Mouse (Mus musculus) embryonic fibroblast, embryonic 13.5 days (primary cell): ENCODE results near the gene Cd320. TPM values are rescaled to one million over a fixed set of nuclear protein-coding genes. Genes with fewer than 3 reads are reported as not detected.
A peak's percentile ranks its signal among the peaks of the same experiment; 100 is the strongest.

ENCODE experiments used
- H3K27ac ChIP-seq: 2 replicates; pipeline ENCODE4 v1.5.1; 2012; ENCODE audit warnings: low read length, control low read depth, inconsistent platforms; ENCODE audit not compliant: insufficient read depth
- H3K4me1 ChIP-seq: 2 replicates; pipeline ENCODE4 v1.6.1; 2011; ENCODE audit warnings: low read length; ENCODE audit not compliant: control insufficient read depth, insufficient read depth
- H3K4me3 ChIP-seq: 2 replicates; pipeline ENCODE4 v1.5.1; 2011; ENCODE audit warnings: mild to moderate bottlenecking, control low read depth, low read length; ENCODE audit not compliant: insufficient read depth
- CTCF ChIP-seq: IDR thresholded peaks from 2 replicates; pipeline ENCODE4 v1.5.1; 2011; ENCODE audit warnings: mild to moderate bottlenecking, control low read depth, low read length, moderate library complexity, borderline replicate concordance; ENCODE audit not compliant: insufficient read depth
- POLR2A ChIP-seq: IDR thresholded peaks from 2 replicates; pipeline ENCODE4 v1.6.1; 2011; ENCODE audit warnings: low read depth, mild to moderate bottlenecking, control low read depth, low read length, moderate library complexity
- polyA plus RNA-seq: library from polyadenylated mRNA; stranded (reverse); fragments of >200 nt; gene quantifications from 2 replicates; pipeline ENCODE4 v1.2.4, GENCODE M21; 2011; ENCODE audit warnings: low read depth; ENCODE audit not compliant: missing spikeins, insufficient read length

Cd320 gene
- polyA plus RNA-seq, result 15.8 and 20.3 TPM in 2 replicates

- Histone ChIP-seq H3K4me1 (peaks cover 3% of the 10 kb centered on the region; the same call in 1 of the 2 replicates), H3K27ac (no peak within 1 kb of the TSS), H3K4me3 (peak within 1 kb of the TSS; percentile 65)
- TF ChIP-seq CTCF (no peak), POLR2A (peak; percentile 74)
These were observed at the start of gene Cd320 for GRCm38 (mm10) chr17:33842966-33843795. Gene Cd320 (plus strand): TSS chr17:33843091.

DNA sequence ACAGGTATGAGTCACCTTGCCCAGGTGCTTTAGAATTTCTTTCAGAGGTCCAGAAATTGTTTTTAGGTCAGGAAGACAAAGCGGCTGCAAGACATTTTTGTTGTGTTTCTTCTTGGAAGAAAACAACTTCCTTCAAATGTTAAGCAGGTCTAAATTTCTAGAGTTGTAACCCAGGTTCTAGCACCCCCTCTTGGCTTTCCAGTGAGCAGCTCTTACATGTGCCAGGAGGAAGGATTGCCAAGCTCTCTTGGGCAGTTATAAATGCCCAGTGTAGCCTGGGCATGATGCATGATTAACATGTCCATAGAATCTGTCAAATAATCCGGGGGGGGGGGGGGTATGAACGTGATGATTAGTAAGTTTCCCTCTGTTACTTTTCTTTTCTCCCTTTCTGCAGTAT is 44.6 kb upstream of the Cd320 start:
- no peaks in the 10 kb centered on the region for H3K4me1 ChIP-seq
- TF ChIP-seq POLR2A, result no peak
- TF ChIP-seq CTCF, result no peak
- H3K27ac ChIP-seq, result no peak overlapping the region
- no peak overlapping the region for H3K4me3 ChIP-seq

DNA sequence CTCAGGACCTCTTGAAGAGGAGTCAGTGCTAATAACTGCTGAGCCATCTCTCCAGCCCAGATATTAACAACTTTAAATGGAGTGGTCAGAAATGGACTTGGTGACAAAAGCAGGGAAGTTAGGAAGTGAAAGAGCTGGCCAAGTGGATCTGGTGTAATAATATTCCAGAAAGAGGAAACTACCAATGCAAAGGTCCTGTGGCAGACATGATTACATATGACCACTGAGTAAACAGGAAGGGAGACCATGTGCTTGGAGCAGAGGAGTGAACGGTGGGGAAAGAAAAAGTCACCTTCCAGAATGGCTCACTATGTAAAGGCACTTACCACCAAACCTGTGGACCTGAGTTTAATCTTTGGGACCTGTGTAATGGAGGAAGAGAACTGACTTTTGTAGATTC is 43.6 kb upstream of the Cd320 start:
- no peaks in the 10 kb centered on the region for H3K4me1 ChIP-seq
- H3K4me3 ChIP-seq, result no peak overlapping the region
- H3K27ac ChIP-seq, result no peak overlapping the region
- TF ChIP-seq CTCF, result no peak
- no peak for TF ChIP-seq POLR2A

DNA sequence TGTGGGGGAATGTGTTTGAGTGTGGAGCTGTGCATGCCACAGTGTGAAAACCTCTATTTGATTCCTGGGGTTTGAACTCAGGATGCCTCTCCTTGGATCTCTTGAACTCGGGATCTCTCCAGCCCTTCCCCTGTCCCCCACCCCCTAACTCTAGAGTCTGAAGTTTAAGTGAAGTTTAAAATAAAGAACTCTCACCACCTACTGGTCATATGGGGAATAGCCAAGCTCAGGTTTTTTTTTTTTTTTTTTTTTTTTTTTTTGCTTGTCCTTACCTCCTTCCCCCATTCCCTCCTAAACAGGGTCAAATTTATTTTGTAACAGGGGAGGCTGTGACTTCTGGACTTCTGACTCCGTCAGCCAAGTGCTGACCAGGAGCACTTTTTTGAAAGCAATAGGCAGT is 40.7 kb upstream of the Cd320 start:
- no peaks in the 10 kb centered on the region for H3K4me1 ChIP-seq
- no peak for TF ChIP-seq CTCF

GRCm38 (mm10) chr17:33804205-33804604 is 38.7 kb upstream of the Cd320 start:
- TF ChIP-seq CTCF (no peak), POLR2A (no peak)
- no peak overlapping the region for H3K27ac ChIP-seq
- H3K4me1 ChIP-seq, result no peaks in the 10 kb centered on the region
- no peak overlapping the region for H3K4me3 ChIP-seq

More for the DNA sequence above, 40.7 kb upstream of the Cd320 start:
- no peak overlapping the region for H3K27ac ChIP-seq
- no peak overlapping the region for H3K4me3 ChIP-seq

DNA sequence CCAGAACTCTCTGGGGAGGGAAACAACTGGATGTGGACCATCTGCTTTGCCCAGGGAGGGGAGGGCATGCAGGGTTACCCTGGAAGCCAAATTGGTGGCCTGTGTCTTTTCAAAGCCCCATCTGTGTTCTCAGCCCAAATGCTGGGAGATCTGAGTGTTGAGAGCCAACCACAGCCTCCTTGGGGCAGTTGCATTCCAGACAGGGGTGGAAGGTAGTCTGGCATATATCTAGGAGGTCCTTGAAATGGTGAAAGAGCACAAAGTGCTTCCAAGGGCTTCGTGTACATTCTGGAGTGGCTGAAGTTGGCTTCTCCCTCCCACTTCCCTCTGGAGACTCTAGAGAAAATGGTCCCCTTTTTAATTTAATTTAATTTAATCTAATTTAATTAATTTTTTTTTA is 38.1 kb upstream of the Cd320 start:
- no peak for TF ChIP-seq POLR2A
- TF ChIP-seq CTCF, result no peak
- Histone ChIP-seq H3K27ac (no peak overlapping the region), H3K4me1 (no peaks in the 10 kb centered on the region), H3K4me3 (no peak overlapping the region)

DNA sequence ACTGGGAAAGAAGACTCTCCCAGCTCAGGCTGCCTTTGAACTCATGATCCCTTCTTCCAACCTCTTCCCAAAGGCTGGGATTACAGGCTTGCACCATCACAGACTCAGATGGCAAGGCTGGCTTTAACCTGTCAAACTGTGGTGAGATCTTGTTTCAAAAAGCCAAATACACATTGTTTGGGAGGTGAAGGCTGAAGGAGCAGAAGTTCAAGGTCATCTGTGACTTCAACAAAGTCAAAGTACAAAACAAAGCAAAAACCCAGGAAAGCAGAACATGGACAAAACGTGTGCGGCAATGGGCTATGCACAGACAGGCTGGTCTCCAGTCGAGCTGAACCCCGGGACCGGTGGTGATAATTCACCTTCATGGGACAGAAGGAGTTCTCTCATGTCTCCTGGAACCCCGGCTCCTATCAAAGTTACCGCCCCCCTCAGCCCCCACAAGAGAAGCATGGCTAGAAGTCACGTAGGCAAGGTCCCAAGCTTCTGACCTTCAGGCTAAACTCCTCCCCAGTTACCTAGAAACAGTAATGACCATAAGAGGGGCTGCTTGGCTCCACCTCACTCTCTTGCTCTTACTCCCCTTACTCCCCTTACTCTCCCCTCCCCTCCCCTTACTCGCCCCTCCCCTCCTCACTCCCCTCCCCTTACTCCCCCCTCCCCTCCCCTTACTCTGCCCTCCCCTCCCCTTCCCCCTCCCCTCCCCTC is 35.6 kb upstream of the Cd320 start:
- TF ChIP-seq CTCF (no peak), POLR2A (no peak)
- no peak overlapping the region for H3K4me3 ChIP-seq
- H3K4me1 ChIP-seq, result peaks cover 4% of the 10 kb centered on the region; the same call in 1 of the 2 replicates
- H3K27ac ChIP-seq, result no peak overlapping the region

DNA sequence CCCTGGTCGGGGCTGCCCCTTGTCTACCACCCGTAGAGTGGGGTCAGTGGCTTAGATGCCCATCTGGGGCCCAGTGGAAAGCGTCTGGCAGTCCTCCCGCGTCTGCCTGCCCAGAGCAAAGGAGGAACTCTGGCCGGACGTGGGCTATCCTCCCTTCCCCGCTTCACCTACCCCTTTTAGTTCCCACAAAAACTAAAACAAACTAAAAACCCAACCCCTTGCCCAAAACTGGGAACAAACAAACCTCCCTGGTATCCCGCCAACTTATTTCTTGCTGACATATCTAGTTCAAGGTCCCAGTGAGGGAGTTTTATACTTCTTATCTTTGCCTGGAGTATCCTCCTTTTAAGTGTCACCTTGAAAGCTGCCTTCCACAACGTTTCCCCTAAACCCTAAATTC is 34.7 kb upstream of the Cd320 start:
- peaks cover 12% of the 10 kb centered on the region for H3K4me1 ChIP-seq

DNA sequence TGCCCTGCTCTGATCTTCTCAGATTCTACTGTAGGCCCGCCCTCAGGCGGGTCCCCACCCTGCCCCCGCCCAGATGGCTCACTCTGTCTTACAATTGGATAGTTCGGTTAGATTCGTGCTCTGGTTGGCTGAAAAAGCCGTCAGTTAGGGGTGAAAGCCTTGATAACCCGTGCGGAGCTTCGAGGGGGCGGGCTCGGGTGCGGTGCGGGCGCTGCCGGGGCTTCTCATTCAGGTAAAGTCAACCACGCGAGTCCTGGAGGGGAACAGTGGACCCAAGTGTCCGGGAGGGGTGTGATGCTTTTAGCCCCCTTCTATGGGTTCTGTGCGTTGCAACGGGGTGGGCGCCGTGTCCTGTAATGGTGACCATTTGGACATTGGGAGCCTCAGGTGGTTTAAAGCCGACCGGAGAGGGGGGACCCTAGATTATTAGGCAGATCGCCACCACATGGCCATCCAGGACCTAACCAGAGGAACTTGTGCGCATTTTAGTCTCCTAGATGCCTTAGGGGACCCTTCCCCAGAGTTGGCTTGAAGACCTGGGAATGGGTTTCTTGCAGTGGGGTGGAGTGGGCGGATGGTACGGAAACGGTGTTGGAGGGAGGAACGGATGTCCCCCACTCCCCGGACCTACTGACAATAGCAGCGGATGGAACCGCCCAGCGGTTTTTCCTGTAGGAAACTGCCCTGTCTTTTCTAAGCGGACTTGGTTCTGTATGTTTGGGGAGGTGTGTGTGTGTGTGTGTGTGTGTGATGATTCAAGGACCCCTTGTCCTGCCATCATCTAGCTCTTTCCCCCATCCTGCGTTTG is 32.4 kb upstream of the Cd320 start, which contains the start of gene Kank3:
TSS of gene Kank3 (plus strand) at position 186 of the 808 bp plus-strand sequence.
- Histone ChIP-seq H3K4me1 (peaks cover 12% of the 10 kb centered on the region), H3K27ac (no peak within 1 kb of the TSS), H3K4me3 (peak within 1 kb of the TSS; percentile 42)
- TF ChIP-seq CTCF (no peak), POLR2A (no peak)

More for the DNA sequence above, 34.7 kb upstream of the Cd320 start:
- H3K27ac ChIP-seq, result no peak overlapping the region
- no peak overlapping the region for H3K4me3 ChIP-seq
- TF ChIP-seq POLR2A (no peak), CTCF (no peak)
